Mouse (Mus musculus): ENCODE data around the gene Acrbp.

The Acrbp gene

DNA sequence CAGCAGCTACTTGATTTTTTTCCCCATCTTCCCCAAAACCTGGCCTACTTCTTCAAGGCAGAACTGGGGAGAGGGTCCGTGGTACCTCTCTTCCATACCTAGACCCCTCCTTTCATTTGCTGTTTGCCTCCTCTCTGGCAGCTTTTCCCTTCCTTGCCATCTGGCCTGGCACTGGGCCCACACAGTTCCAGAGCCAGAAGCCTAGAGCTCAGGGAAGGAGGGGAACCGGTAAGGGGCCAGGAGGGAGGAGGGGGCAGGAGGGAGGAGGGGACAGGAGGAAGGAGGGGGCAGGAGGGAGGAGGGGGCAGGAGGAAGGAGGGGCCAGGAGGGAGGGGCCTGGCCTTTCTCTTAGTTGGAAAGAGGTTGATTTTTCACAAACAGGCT is 22.4 kb downstream of the Acrbp start:
- peak; percentile 99 for DNase-seq

- DNase-seq: no peak
These were observed 24.3 kb downstream of the Acrbp start for GRCm38 (mm10) chr6:125073825-125074224.

- DNase-seq: no peak
These were observed 31.9 kb downstream of the Acrbp start for GRCm38 (mm10) chr6:125081394-125081793.

DNA sequence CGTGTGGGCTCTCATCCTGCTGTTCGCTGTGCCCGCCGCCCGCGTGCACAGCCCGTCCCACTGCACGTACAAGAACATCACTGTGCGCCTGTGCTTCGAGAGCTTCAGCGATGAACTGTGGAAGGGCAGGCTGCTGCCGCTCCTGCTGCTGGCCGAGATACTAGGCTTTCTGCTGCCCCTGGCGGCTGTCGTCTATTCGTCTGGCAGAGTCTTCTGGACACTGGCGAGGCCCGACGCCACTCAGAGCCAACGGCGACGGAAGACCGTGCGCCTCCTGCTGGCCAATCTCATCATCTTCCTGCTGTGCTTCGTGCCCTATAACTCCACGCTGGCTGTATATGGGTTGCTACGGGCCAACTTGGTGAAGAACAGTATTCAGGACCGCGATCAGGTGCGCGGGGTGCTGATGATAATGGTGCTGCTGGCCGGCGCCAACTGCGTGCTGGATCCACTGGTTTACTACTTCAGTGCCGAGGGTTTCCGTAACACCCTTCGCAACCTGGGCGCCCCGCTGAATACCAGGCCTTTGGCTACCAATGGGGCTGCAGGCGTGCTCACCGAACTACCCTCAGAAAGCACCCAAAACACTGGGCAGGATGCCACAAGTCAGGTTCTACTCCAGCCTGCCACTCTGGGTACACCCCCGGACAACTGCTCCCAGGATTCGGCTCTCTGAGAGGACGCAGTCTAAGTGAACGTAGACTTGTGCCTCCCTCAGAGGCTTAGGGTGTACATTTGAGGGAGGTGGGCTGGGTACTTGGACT is 32.5 kb downstream of the Acrbp start:
- peak; percentile 92 to 98 for DNase-seq

DNA sequence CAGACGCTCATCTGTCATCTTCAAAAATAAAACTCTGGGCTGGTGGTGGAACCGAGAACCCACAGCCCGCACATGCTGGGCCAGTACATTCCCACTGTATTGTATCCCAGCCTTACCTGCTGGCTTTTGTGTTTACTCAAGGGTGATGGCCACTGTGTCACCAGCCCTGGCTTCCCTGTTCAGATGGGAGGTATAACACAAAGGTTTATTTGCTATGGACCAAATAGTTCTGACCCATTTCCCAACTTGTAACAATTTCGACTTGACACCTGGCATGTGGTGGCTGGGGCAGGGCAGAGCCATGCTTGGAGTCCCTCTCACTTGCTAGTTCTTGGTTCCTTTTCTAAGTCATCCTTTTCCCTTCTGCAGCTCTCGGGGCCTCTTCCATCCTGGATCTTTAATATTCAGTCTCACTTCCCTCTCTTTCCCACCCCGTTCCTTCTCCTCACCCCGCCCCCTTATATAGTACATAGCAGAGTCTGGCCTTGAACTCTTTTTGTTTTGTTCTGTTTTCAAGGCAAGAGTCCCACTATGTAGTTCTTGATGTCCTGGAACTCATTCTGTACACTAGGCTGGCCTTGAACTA is 33.4 kb downstream of the Acrbp start:
- DNase-seq: no peak

GRCm38 (mm10) chr6:125084424-125084823 is 34.9 kb downstream of the Acrbp start:
- peak; percentile 82 for DNase-seq

DNA sequence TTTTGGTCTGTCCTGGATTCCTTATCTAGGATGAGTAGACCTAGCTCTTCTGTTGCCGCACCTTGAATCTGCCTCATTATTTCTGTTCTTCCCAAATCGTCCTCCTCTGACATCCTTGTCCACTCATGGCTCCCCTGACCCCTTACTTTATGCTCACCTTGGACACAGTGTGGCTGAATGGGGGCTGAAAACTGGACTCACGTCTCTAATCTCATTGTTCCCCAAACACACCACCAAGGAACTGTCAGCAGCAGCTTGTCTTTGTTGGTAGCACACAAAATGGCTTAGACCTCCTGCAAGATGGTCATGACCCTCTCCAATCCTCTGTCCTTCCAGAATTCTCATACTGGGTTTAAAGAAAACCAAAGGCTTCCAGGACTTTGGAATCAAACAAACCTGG is 38.4 kb downstream of the Acrbp start:
- no peak for DNase-seq

DNA sequence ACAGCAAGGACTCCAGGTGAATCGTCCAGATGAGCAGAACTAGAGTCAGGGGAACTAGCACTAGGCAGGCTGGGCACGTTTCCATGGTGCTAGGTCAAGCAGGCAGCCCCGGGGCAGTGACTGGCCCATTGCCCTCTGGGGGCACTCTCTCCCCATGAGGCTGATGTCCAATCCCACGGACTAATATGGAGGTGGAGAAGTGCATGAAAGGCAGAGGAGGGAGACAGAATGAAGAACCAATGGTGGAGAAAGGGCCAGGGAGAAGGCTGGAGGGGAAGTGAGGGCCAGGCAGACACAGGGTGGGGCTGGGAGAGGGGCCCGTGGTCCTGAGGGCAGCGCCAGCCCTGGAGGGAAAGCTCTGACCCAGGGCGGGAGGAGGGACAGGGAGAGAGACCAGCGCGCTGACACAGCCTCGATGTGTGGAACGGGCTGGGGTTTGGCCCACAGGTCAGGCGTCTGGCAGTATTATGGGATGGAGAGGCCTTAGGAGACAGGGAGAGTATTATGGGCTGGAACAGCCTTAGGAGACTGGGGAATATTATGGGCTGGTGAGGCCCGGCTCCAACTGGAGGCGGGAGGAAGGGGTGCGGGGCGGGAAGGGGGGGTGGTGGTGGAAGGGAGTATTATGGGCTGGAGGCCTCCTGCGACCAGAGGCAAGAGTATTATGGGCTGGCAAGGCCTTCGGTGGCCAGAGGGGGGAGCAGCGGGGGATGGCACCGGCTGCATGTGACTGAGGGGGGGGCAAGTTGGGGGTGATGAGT is 39.3 kb downstream of the Acrbp start:
- peak; percentile 88 to 92 for DNase-seq

- peak; percentile 82 to 87 for DNase-seq
These were observed 40.2 kb downstream of the Acrbp start for GRCm38 (mm10) chr6:125089521-125090321.

DNA sequence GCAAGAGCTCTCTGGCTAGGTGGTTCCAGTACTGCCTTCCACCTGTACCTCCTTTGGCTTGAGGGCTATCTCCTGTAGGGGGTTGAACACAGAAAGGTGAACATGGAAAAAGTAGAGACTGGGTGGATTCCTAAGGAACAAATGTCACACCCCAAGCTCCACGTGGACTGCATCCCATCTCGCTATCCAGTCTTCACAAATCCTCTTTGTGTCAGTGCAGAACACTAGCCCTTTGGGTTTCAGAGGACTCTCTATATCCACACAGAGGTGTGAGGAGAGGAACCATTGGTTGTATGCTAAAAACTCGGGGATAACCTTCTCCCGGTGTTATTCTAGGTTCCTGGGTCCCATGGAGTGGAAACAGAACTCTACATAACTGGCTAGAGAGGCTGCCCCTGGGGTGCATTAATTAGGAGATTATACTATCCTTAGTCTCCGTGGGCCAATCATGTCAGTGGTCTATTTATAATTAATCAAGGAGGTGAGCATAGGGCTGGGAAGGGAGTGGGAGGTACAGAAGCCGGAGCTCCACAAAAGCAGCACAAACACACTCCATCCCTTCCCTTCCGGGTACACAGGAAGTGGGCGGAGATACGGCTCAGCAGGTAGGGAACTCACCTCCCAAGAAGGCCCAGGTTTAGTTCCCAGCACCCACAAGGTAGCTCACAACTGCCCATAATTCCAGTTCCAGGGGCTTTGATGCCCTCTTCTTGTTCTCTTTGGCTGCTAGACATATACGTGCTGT is 41.0 kb downstream of the Acrbp start:
- DNase-seq: no peak

DNA sequence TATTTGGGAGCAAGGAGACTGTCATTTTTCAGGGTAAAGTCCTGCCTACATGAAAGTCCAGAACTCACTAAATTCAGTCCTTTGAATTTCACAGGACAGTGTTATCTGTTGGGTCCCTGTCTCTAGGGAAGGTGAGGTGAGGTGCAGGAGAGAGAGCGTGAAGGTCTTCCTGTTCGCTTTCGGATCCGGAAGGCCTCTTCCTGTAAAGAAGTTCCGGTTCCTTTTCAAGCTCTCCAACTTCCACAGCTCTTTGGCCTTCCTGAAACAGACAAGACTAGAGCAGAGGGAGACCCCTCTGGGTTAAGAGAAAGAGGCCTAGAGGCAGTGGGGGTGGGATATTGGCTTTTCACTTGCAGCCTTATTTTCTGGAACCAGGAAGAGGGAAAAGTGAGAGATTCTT is 42.9 kb downstream of the Acrbp start:
- no peak for DNase-seq

DNA sequence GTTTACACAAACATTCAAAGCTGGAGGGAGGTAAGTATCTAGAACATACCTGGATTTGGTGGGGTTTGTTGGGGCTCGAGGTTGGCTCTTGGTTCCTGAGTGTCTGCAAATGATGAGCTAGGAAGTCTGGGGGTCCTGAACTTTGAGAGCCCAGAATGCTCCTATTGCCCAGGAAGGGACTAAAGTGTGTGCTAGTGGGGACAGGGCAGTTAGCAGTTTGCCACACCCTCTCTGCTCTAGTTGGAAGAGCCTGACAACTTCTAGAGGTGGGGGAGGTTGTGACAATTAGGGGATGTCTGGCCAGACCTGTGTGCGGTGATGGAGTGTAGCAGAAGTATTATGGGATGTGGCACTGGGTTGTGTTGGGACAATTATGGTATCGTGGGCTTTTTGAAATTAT is 45.4 kb downstream of the Acrbp start:
- DNase-seq: no peak

- peak; percentile 99 to 100 for DNase-seq
These were observed 46.1 kb downstream of the Acrbp start, which contains the start of gene Chd4 for GRCm38 (mm10) chr6:125095391-125096278. Chd4 (plus strand) TSS chr6:125095981.

GRCm38 (mm10) chr6:125096279-125096596 is 46.7 kb downstream of the Acrbp start:
- DNase-seq: no peak

DNA sequence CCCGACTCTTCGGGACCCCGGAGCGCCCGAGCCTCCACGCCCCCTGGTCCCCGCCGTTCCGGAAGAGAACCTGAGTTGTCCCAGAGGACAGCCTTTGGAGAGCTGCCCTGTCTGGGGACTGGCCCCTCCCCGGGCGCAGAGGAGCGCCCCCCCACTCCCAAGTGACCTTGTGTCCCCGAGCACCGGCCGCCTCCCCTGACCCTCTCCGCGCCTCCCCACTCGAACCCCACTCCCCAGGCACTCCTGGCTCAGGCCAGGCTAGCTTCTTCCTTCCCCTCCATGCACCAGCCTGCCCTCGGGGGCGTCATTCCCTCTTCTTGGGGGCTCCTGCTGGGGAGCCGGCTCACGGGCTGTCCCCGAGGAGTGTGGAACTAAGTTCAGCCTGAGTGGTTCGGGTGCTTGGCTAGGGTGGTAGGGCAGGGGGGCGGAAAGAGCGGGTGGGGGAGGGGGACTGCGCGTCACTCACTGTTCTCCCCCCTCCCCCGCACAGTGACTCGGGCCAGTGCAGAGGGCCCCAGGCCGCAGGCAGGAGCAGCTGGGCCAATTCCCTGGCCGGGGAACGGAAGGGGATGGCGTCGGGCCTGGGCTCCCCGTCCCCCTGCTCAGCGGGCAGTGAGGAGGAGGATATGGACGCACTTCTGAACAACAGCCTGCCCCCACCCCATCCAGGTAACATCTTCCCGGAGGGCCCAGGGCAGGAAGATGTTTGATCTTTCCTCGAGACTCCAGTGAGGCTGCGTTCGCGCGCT is 47.3 kb downstream of the Acrbp start:
- peak; percentile 73 to 82 for DNase-seq

DNA sequence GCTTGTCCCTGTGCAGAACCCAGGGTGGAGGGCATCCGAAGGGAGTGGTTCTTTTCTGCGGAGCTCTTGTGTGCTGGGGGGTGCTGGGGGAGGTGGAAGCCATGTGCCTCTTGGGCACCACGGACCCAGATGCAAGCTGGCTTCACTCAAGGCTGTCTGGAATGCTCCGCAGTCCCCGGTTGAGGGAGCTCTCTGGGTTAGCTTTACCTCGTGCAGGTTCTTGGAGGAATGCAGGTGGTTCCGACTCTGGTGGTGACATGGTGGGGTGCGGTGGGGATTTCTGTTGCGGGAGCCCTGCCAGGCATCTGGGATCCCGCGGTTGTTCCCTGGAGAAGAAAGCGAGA is 47.8 kb downstream of the Acrbp start:
- no peak for DNase-seq

GRCm38 (mm10) chr6:125097951-125098350 is 48.5 kb downstream of the Acrbp start:
- DNase-seq: no peak

- peak in 1 of 2 experiments; percentile 36 for DNase-seq
These were observed 49.0 kb downstream of the Acrbp start for GRCm38 (mm10) chr6:125098513-125098912.

DNA sequence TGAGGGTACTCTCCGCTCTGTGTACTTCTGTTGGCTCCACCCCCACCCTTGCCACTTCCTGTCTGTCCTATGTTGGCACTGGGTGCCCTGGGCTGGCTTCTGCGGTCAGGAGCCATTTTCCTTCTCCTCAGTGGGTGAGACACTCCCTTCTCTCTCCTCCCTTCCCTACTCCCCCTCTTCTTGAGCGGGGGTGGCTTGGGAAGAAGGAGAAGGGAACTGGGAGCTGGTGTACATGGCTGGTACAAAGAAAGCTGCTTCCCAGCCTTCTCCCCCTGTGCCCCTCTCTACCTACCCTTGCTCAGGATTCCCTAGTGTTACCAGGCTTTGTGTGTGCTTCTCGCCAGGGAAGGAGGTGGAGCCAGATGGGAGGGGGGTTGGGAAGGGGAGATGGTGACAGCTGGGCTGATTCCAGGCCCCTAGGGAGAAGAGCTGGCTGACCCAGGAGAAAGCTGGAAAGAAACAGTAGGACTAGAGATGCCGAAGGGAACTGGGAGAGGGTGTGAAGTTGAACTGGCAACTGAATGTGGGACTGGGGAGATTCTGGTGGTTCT is 50.0 kb downstream of the Acrbp start:
- DNase-seq: peak; percentile 69 to 73

DNA sequence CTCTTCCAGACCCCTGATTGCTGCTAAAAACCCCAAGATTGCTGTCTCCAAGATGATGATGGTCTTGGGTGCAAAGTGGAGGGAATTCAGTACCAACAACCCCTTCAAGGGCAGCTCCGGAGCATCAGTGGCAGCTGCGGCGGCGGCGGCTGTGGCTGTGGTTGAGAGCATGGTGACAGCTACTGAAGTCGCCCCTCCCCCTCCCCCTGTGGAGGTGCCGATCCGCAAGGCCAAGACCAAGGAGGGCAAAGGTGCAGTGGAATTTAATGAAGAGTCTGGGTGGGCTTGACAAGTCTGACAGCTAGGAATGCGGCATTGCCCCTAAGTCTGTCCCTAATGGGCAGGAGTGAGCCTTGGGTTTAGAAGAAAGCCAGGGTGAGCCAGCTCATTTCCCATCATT is 52.0 kb downstream of the Acrbp start:
- DNase-seq: no peak
